Mouse (Mus musculus): ENCODE measurements around the gene Ahdc1. TPM values are rescaled to one million over a fixed set of nuclear protein-coding genes. Genes with fewer than 3 reads are reported as not detected.
A peak's percentile ranks its signal among the peaks of the same experiment; 100 is the strongest.

Ahdc1 gene
- polyA plus RNA-seq, 1 experiment from 2014 or later = 10.5 TPM

DNA sequence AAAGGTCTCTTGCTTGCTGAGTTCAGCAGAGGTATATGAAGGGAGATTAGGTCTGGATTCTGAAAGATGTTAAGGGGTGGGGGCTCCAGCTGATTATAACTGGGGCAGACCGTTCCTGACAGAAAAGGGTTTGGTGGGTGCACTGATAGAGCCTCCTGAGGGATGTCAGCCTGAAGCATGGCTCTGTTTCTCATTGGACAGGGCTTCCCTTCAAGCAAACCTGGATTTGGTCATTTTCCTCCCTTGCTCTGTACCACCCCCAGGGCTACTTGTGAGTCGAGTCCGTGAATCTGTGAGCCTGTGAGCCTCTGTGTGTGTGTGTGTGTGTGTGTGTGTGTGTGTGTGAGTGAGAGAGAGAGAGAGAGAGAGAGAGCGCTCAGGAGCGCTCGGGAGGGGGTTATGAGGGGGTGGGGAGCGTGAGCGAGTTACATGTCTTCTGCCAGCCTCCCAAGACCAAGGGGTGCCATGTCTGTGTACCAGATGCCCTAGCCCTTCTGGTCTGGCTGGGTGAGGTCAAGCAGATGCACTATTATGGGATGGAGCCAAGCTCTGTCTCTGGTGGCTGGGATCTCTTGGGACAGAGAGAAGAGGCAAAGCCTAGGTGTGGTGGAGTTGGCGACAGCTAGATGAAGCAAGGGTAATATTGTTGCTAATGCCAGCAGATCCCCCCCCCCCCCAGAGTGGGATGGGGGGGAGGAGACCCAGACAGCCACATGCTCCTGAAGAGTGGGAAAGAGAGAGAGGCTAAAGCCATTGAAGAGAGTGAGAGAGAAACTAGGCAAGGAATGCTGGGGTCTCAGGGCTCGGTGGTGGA lies 4.0 kb downstream of the Ahdc1 start:
- peak overlapping the region; percentile 99 for H3K4me2 ChIP-seq (replicated peaks)
- H3K27ac ChIP-seq = no peak overlapping the region
- H3K4me1 ChIP-seq = peaks cover 72% of the 10 kb centered on the region

DNA sequence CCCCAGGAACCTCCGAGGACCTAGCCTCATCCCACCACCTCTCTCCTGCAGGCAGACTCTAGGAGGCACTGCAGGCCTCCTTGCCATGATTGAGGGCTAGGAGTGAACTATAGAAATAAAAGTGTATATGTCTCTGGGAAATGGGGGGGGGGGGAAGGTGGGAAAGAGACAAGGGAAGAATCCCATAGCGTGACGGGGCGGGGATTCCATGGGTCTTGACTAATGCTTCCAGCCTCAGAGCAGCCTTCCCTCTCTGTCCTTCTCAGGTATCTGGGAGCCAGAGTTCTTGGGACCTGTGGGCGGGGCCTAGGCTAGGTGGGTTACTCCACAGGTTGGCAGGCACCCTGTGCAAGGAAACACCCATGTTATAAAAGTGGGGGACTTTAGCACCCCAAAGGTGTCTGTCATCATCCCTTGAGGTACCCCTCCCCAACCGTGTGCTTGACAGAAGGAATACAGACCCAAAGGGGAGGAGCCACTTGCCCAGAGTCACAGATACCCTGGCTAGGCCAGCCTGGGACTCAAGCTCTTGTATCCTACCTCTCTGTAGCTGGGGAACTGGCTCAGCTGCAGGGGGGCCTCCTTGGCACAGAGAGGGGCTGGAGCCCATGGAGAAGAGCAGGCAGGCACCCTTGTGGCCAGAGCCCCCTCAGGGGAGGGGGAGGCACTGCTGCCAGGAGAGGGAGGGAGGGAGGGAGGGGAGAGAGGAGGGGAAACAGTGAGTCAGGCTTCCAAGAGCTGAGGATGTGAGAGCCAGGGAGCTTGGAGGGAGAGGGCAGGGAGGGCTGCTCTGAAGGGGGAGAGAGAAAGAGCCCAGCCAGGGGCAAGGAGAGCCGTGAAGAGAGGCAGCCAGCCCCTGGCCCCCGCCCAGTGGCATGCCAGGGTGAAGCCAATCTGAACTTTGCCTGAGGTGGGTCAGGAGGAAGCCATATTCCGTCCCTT lies 4.9 kb downstream of the Ahdc1 start:
- Histone ChIP-seq H3K9me3 (no peaks in the 10 kb centered on the region), H3K9ac (peak overlapping the region; percentile 49; the same call in 1 of the 2 replicates), H3K4me2 (replicated peaks) (peak overlapping the region; percentile 99), H3K4me3 (no peak overlapping the region), H3K27me3 (replicated peaks) (no peaks in the 10 kb centered on the region), H3K27ac (0 out of 2 replicates have a peak overlapping the region, but pooled peaks have one; percentile 12), H3K4me1 (peaks cover 76% of the 10 kb centered on the region), H3K36me3 (no peaks in the 10 kb centered on the region)
- no peak for ATAC-seq (ENCODE audit: low FRiP score, low read depth)
- WGBS = 37% methylated on average over 9 of the region's 9 CpGs

More for the DNA sequence above, 4.0 kb downstream of the Ahdc1 start:
- Histone ChIP-seq H3K36me3 (no peaks in the 10 kb centered on the region), H3K9me3 (no peaks in the 10 kb centered on the region), H3K27me3 (replicated peaks) (peaks cover 8% of the 10 kb centered on the region), H3K4me3 (no peak overlapping the region), H3K9ac (no peak overlapping the region)
- 38% methylated on average over 10 of the region's 10 CpGs for WGBS
- ATAC-seq (ENCODE audit: low FRiP score, low read depth) = no peak

DNA sequence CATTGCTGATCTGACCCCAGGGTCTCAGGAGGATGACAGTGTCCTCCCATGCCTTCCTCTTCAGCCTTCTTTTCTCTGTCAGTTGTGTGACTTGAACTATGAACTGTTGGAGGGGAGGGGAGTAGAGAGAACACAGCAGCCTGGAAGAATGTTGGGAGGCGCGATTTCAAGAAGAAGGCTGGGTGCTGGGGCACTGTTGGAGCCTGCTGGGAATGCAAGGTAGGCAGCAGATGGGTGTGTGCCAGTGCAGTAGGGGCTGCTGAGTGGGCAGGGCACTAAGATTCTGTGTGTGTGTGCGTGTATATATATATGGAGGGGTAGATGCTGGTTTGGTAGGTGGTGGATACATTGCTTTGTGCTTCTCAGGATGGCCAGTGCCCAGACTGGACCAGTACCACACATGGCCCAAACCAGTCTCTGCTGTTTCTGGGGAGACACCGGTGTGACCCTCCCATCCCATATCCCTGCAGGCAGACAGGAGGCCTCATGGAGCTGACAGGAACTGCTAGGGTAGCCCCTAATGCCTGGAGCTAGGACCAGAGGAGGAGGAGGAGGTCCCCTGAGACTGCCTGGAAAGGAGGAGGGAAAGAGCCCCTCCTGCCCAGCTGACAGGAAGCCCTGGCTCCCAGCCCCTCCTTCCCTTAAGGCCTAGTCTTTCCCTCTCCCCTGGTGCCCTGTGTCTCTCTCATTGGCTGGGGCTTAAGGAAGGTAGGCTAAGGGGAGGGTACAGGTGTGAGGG lies 5.8 kb downstream of the Ahdc1 start:
- no peaks in the 10 kb centered on the region for H3K36me3 ChIP-seq
- peak overlapping the region; percentile 99 for H3K4me2 ChIP-seq (replicated peaks)
- 45% methylated on average over 4 of the region's 4 CpGs for WGBS
- no peaks in the 10 kb centered on the region for H3K9me3 ChIP-seq
- H3K27ac ChIP-seq = 0 out of 2 replicates have a peak overlapping the region, but pooled peaks have one; percentile 12
- H3K4me3 ChIP-seq = no peak overlapping the region
- ATAC-seq (ENCODE audit: low FRiP score, low read depth) = no peak
- H3K4me1 ChIP-seq = peaks cover 85% of the 10 kb centered on the region
- H3K9ac ChIP-seq = peak overlapping the region; percentile 49; the same call in 1 of the 2 replicates
- no peaks in the 10 kb centered on the region for H3K27me3 ChIP-seq (replicated peaks)

DNA sequence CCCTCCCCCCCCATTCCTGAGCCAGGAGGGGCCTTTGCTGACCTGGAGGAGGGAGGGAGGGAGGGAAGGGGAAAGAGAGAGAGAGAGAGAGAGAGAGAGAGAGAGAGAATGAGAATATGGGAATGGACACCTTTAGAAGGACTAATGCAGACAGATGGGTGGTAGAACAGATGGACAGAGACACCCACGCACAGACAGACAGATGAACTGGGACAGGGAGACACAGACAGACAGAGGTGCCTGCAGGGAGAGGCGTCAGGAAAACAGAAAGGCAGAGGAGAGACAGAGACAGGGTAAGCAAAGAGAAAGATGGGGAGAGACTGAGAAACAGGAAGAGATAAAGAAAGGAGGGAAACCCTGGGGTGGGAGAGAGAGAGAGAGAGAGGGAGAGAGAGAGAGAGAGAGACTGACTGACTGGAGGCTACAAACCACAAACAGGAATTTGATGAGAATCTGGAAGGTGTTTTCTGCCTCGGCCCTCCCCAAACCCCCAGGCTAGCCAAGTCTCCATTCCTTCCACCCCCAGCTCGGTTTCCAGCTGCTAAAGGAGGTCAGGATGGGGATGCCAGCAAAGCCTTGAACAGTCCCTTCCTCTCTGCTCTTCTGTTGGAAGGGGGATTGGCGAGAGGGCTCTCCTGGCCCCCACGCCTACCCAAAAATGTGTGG lies 6.7 kb downstream of the Ahdc1 start:
- no peak for ATAC-seq (ENCODE audit: low FRiP score, low read depth)
- 68% methylated on average over 6 of the region's 6 CpGs for WGBS
- no peaks in the 10 kb centered on the region for H3K27me3 ChIP-seq (replicated peaks)
- H3K4me2 ChIP-seq (replicated peaks) = 0 out of 2 replicates have a peak overlapping the region, but pooled peaks have one; percentile 7
- H3K4me1 ChIP-seq = peaks cover 91% of the 10 kb centered on the region
- no peak overlapping the region for H3K9ac ChIP-seq
- H3K4me3 ChIP-seq = no peak overlapping the region
- no peak overlapping the region for H3K27ac ChIP-seq
- no peaks in the 10 kb centered on the region for H3K36me3 ChIP-seq
- H3K9me3 ChIP-seq = no peaks in the 10 kb centered on the region

DNA sequence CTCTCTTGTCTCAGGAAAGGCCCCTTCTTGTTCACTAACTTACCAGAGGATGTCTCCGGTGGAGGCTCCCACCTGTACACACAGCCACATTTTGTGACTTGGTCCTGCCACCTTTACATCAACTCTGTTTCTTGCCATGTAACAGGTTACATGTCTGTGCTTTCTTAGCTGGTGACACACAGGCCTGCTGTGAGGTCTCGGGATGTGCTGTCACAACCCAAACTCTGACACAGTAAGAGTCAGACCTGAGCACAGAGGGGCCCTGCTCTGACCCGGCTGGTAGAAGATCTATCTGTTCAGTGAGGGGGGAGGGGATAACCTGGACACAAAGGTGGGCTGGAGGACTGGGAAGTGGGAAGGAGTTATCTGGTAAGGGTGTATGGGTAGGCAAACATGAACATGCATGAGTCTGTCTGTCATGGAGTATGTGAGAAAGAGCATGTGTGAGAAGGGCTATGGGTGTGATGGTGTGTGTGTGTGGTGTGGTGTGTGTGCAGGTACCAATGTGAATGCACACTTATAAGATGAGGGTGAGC lies 7.3 kb downstream of the Ahdc1 start:
- no peaks in the 10 kb centered on the region for H3K27me3 ChIP-seq (replicated peaks)
- H3K4me3 ChIP-seq = no peak overlapping the region
- H3K36me3 ChIP-seq = no peaks in the 10 kb centered on the region
- peaks cover 91% of the 10 kb centered on the region for H3K4me1 ChIP-seq
- H3K9ac ChIP-seq = no peak overlapping the region
- no peak for ATAC-seq (ENCODE audit: low FRiP score, low read depth)
- H3K9me3 ChIP-seq = no peaks in the 10 kb centered on the region
- H3K4me2 ChIP-seq (replicated peaks) = no peak overlapping the region
- WGBS = 79% methylated on average over 3 of the region's 3 CpGs
- no peak overlapping the region for H3K27ac ChIP-seq

DNA sequence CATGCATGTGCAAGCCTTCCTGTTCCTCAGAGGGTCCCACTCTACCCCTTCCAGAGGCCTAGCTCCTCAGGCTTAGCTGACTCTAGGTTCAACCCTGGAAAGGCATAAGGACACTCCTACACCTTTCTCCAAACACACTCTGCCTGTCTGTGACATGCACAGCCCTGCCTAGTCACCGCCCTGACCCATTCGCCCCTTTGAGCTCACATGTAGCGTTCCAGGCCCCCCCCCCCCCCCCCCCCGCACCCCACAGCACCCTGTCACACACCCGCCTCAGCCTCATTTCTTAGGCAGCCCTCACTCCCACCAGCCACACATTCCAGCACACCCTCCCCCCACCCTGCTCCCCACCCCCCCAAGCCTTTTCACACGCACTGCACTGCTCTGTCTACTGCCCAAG lies 9.7 kb downstream of the Ahdc1 start:
- Histone ChIP-seq H3K9me3 (no peaks in the 10 kb centered on the region), H3K27me3 (replicated peaks) (no peaks in the 10 kb centered on the region), H3K4me1 (peaks cover 91% of the 10 kb centered on the region), H3K27ac (peak overlapping the region; percentile 60; the same call in 1 of the 2 replicates), H3K36me3 (no peaks in the 10 kb centered on the region), H3K4me3 (no peak overlapping the region), H3K4me2 (replicated peaks) (peak overlapping the region; percentile 51), H3K9ac (peak overlapping the region; percentile 30)
- no peak for ATAC-seq (ENCODE audit: low FRiP score, low read depth)
- WGBS = 34% methylated on average over 4 of the region's 6 CpGs

DNA sequence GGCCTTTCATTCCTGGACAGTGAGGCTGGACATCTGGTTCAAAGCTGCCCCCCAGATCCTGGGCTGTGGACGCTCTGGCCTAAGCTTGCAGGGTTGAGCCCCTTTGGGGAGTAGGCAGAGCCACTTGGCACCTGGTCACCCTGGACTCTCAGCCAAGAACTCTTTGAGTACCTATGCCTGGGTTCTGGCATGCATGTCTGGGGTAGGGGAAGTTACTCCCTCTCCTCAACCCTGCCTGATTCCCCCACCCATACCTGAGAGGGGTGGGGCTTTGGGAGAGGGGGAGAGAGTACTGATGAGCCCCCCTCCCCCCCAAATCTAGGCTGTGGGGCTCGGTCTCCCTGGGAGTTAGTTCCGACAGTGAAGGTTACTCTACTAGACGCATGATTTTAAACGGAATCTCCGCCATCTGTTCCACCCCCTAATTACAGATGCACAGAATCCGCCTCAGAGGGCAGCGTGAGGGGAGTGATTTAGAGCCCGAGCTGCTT lies 10.2 kb downstream of the Ahdc1 start:
- Histone ChIP-seq H3K4me2 (replicated peaks) (peak overlapping the region; percentile 51), H3K27ac (peak overlapping the region; percentile 60), H3K4me3 (no peak overlapping the region), H3K27me3 (replicated peaks) (no peaks in the 10 kb centered on the region), H3K4me1 (peaks cover 91% of the 10 kb centered on the region), H3K9me3 (no peaks in the 10 kb centered on the region), H3K9ac (peak overlapping the region; percentile 30), H3K36me3 (no peaks in the 10 kb centered on the region)
- 6% methylated on average over 9 of the region's 9 CpGs for WGBS
- ATAC-seq (ENCODE audit: low FRiP score, low read depth) = 0 out of 2 replicates have a peak, but pooled peaks have one; percentile 0

DNA sequence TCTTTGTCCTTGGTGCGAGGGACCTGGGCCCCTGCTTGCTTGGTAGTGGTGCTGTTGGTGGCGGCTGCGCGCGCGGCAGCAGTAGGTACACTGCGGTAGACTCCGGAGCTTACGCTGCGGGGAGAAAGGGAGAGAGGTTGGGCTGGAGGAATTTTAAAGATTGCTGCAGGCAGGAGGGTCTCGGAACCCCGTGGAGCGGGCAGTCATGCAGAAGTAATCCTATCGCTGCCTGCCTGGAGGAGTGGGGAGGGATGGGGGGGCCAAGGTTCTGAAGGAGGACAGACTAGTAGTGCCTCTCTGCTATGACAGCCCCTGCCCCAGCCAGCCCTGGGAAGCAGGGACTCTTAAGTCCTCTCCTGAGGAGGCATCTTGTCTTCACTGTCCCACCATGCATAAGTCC lies 11.2 kb downstream of the Ahdc1 start:
- Histone ChIP-seq H3K36me3 (no peaks in the 10 kb centered on the region), H3K27ac (peak overlapping the region; percentile 26; the same call in 1 of the 2 replicates), H3K27me3 (replicated peaks) (no peaks in the 10 kb centered on the region), H3K9ac (peak overlapping the region; percentile 38; the same call in 1 of the 2 replicates), H3K4me1 (peaks cover 88% of the 10 kb centered on the region), H3K4me3 (no peak overlapping the region), H3K4me2 (replicated peaks) (peak overlapping the region; percentile 51), H3K9me3 (no peaks in the 10 kb centered on the region)
- peak; percentile 17 for ATAC-seq (ENCODE audit: low FRiP score, low read depth)
- 6% methylated on average over 14 of the region's 14 CpGs for WGBS

DNA sequence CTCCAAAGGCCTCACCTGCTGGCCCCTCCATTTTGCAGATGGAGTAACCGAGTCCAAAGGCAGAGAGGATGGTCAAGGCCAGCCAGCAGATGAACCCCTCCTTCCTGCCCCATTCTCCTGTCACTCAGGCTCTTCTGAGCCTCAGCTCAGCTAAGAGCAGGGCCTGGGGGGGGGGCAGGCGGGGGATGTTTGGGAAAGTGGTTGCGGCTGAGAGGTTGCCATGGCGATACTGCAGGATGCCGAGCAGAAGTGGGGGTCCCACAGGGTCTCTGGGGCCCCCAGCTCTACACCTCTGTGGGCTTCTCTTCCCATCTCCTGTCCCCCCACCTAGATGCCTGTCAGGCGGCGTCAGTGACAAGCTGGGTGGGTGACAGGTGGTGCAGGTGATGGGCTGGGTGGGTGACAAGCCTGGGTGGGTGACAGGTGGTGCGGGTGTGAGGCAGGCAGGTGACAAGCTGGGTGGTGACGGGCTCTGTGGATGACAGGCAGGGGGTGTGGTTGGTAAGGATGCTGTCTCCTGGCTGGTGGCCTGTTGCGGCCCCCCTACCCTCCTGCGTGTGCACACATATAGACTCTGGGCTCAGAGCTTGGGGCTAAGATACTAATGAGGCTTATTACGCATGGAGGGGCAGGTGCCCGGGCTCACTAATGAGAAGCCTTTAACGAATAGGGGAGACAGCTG lies 12.0 kb downstream of the Ahdc1 start:
- Histone ChIP-seq H3K4me2 (replicated peaks) (peak overlapping the region; percentile 51), H3K36me3 (no peaks in the 10 kb centered on the region), H3K4me3 (no peak overlapping the region), H3K9me3 (no peaks in the 10 kb centered on the region), H3K9ac (no peak overlapping the region), H3K27me3 (replicated peaks) (no peaks in the 10 kb centered on the region), H3K4me1 (peaks cover 81% of the 10 kb centered on the region), H3K27ac (peak overlapping the region; percentile 20; the same call in 1 of the 2 replicates)
- WGBS = 63% methylated on average over 14 of the region's 14 CpGs
- ATAC-seq (ENCODE audit: low FRiP score, low read depth) = peak; percentile 16; the same call in 1 of the 2 replicates

DNA sequence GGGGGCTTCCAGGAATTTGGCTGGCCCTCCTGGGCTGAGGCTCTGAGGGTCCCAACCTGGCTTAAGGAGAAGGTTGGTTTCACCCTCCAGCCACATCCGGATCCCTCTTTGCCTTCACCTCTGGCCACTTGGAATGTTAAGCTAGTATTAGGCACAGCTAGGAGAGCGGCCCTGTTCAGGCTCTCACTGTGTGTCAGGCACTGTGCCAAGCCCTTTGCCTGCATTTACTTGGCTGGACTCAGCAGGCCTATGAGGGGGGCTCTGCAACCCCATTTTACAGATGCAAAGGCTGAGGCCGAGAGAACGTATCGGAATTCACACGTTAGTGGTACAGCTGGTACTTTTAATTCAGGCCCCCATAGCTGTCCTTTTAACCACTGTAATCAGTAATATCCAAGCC lies 12.6 kb downstream of the Ahdc1 start:
- Histone ChIP-seq H3K9ac (no peak overlapping the region), H3K9me3 (no peaks in the 10 kb centered on the region), H3K4me2 (replicated peaks) (no peak overlapping the region; the same call in 1 of the 2 replicates), H3K4me1 (peaks cover 79% of the 10 kb centered on the region), H3K27ac (no peak overlapping the region), H3K4me3 (no peak overlapping the region), H3K36me3 (no peaks in the 10 kb centered on the region), H3K27me3 (replicated peaks) (no peaks in the 10 kb centered on the region)
- no peak for ATAC-seq (ENCODE audit: low FRiP score, low read depth)
- WGBS = 88% methylated on average over 6 of the region's 6 CpGs

Measured in neural tube, embryonic 12.5 days (tissue).